14 mouse cellular contexts compared by ENCODE assay signal in genomic region chr16:87556320-87556719, GRCm38 (mm10). TPM values are rescaled to one million over a fixed set of nuclear protein-coding genes. Genes with fewer than 3 reads are reported as not detected.
"Had no signal": no experiment of that assay in that cellular context is flagged by ENCODE, and none has a peak within 500 bp of the region (broad histone marks: within the 10 kb centered on the region; RNA-seq: fewer than 3 reads in every experiment).

No protein-coding gene starts in this region.

- H3K4me2 ChIP-seq: liver, embryonic 11.5 days; liver, embryonic 15.5 days; midbrain, embryonic 11.5 days; midbrain, embryonic 15.5 days; neural tube, embryonic 12.5 days had no signal

- H3K27me3 ChIP-seq: liver, embryonic 15.5 days; midbrain, embryonic 15.5 days; neural tube, embryonic 12.5 days had no signal

- DNase-seq: kidney, postnatal 10 days; lung, adult 2 months; lung, postnatal 10 days; retina, postnatal 1 day; thymus, adult 2 months; thymus, postnatal 25 days had no signal

- H3K27ac ChIP-seq: limb, embryonic 10.5 days; liver, embryonic 15.5 days; macrophage; midbrain, embryonic 15.5 days; neural tube, embryonic 12.5 days had no signal

- H3K4me3 ChIP-seq: limb, embryonic 10.5 days; liver, embryonic 15.5 days; megakaryocyte, embryonic 14.5 days; midbrain, embryonic 15.5 days; neural tube, embryonic 12.5 days had no signal

- H3K36me3 ChIP-seq: limb, embryonic 10.5 days; liver, embryonic 15.5 days; midbrain, embryonic 15.5 days; neural tube, embryonic 12.5 days had no signal

- ATAC-seq: midbrain, embryonic 15.5 days had no signal

- H3K9ac ChIP-seq: liver, embryonic 15.5 days; midbrain, embryonic 15.5 days; neural tube, embryonic 12.5 days had no signal

- H3K9me3 ChIP-seq: limb, embryonic 10.5 days; liver, embryonic 15.5 days; midbrain, embryonic 15.5 days; neural tube, embryonic 12.5 days had no signal

- H3K4me1 ChIP-seq: limb, embryonic 10.5 days; liver, embryonic 15.5 days; megakaryocyte, embryonic 14.5 days; midbrain, embryonic 15.5 days; neural tube, embryonic 12.5 days had no signal

RNA-seq across cellular contexts. Expression of gene Map3k7cl, which starts 3.2 kb away (rescaled TPM):
- polyA plus RNA-seq: limb, embryonic 10.5 days; liver, embryonic 11.5 days; liver, embryonic 15.5 days; macrophage; midbrain, embryonic 11.5 days; neural tube, embryonic 12.5 days had no signal
